Mouse (Mus musculus): ENCODE measurements around the gene Arhgdia. TPM values are rescaled to one million over a fixed set of nuclear protein-coding genes. Genes with fewer than 3 reads are reported as not detected.

The Arhgdia gene
- polyA plus RNA-seq, 1 experiment from 2014 or later = 438 TPM

DNA sequence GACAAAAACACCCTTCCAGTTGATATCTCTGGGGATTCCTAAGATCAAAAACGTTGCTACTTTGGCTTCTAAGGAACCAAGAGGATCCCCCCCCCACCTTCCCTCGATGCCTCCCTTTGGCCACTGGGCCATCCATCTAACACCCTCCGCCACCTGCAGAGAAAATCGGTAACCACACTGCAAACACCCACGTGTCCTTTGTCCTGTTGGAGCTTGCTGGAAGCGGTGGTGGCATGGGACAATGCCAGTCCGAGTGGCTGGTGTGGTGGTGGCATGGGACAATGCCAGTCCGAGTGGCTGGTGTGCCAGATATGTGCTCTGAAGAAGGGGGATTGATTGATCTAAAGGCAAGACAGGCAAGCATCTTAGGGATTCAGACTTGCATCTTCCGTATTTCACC, 49.8 kb downstream of the Arhgdia start:
- Histone ChIP-seq H3K36me3 (ENCODE audit: control insufficient read depth, insufficient read depth, low read length) (no peaks in the 10 kb centered on the region), H3K4me1 (ENCODE audit: control insufficient read depth, insufficient read depth, low read length) (0 out of 2 replicates have a peak, but pooled peaks cover 4% of the 10 kb centered on the region), H3K9ac (replicated peaks; ENCODE audit: low read length) (no peak overlapping the region), H3K9me3 (ENCODE audit: control insufficient read depth, low read length) (no peaks in the 10 kb centered on the region), H3K4me2 (ENCODE audit: low read length) (no peak overlapping the region), H3K4me3 (replicated peaks; ENCODE audit: low read depth, low read length) (no peak overlapping the region), H3K27me3 (ENCODE audit: control insufficient read depth, insufficient read depth, low read length) (peaks cover 47% of the 10 kb centered on the region), H3K27ac (replicated peaks; ENCODE audit: low read depth, low read length) (no peak overlapping the region)
- ATAC-seq (ENCODE audit: low FRiP score, low TSS enrichment) = no peak
- 31% methylated on average over 9 of the region's 9 CpGs for whole genome bisulfite sequencing
- no peak for DNase-seq

- peak; percentile 31 for DNase-seq
- peaks cover 47% of the 10 kb centered on the region for H3K27me3 ChIP-seq (ENCODE audit: control insufficient read depth, insufficient read depth, low read length)
- H3K9me3 ChIP-seq (ENCODE audit: control insufficient read depth, low read length) = no peaks in the 10 kb centered on the region
- no peak within 1 kb of the TSS for H3K27ac ChIP-seq (replicated peaks; ENCODE audit: low read depth, low read length)
- peak within 1 kb of the TSS; percentile 52 for H3K4me2 ChIP-seq (ENCODE audit: low read length)
- H3K4me3 ChIP-seq (replicated peaks; ENCODE audit: low read depth, low read length) = peak within 1 kb of the TSS; percentile 23; the same call in 1 of the 2 replicates
- no peak for ATAC-seq (ENCODE audit: low FRiP score, low TSS enrichment)
- peak within 1 kb of the TSS; percentile 16; the same call in 1 of the 2 replicates for H3K9ac ChIP-seq (replicated peaks; ENCODE audit: low read length)
- H3K36me3 ChIP-seq (ENCODE audit: control insufficient read depth, insufficient read depth, low read length) = no peaks in the 10 kb centered on the region
- 10% methylated on average over 46 of the region's 62 CpGs for WGBS
- H3K4me1 ChIP-seq (ENCODE audit: control insufficient read depth, insufficient read depth, low read length) = 0 out of 2 replicates have a peak, but pooled peaks cover 4% of the 10 kb centered on the region
These were observed 51.1 kb downstream of the Arhgdia start, which contains the start of gene Gcgr for GRCm38 (mm10) chr11:120530085-120530964. Gene Gcgr (plus strand): TSS chr11:120530699.

DNA sequence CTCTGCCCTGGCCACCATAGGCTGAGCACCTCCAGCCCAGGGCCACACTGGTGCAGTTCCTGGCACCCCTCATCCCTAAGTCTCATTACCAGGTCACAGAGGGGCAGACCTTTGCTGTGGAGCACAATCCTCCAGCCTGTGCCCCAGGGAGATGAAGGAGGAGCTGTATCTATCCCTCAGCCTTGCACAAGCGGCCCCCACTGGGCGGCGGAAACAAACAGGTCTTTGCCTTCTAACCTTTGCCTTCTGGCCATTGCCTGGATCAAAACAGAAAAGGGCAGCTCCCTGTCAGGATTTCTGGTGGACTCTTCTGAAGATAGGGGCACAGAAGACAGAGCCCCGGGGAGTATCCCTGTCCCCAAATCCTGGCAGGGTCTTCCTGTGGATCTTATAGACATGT, 52.5 kb downstream of the Arhgdia start:
- 52% methylated on average over 4 of the region's 4 CpGs for whole genome bisulfite sequencing
- H3K9me3 ChIP-seq (ENCODE audit: control insufficient read depth, low read length) = no peaks in the 10 kb centered on the region
- no peak overlapping the region for H3K4me3 ChIP-seq (replicated peaks; ENCODE audit: low read depth, low read length)
- 0 out of 2 replicates have a peak, but pooled peaks cover 4% of the 10 kb centered on the region for H3K4me1 ChIP-seq (ENCODE audit: control insufficient read depth, insufficient read depth, low read length)
- no peak overlapping the region for H3K4me2 ChIP-seq (ENCODE audit: low read length)
- no peak overlapping the region for H3K27ac ChIP-seq (replicated peaks; ENCODE audit: low read depth, low read length)
- no peak overlapping the region for H3K9ac ChIP-seq (replicated peaks; ENCODE audit: low read length)
- H3K27me3 ChIP-seq (ENCODE audit: control insufficient read depth, insufficient read depth, low read length) = peaks cover 47% of the 10 kb centered on the region
- no peak for DNase-seq
- no peaks in the 10 kb centered on the region for H3K36me3 ChIP-seq (ENCODE audit: control insufficient read depth, insufficient read depth, low read length)
- ATAC-seq (ENCODE audit: low FRiP score, low TSS enrichment) = no peak

Small RNA genes within 50 kb of the gene (microRNA-seq; reads per million reads assigned to microRNA genes)
- gene Mir6936 = 1.3 reads per million

Other genes with a start within 250 kb of the Arhgdia start
- 4,502 and 4,930 TPM in 2 replicates for gene Actg1, start 233.1 kb downstream of the Arhgdia start, polyA plus RNA-seq (2014; fragmentation: Nextera tagmentation; extraction: Ambion mirVana)
- 1.7 and 2.5 TPM in 2 replicates for gene Fscn2, start 220.1 kb downstream of the Arhgdia start, polyA plus RNA-seq (2014; fragmentation: Nextera tagmentation; extraction: Ambion mirVana)
- 95.9 and 114 TPM in 2 replicates for gene Faap100, start 202.9 kb downstream of the Arhgdia start, polyA plus RNA-seq (2014; fragmentation: Nextera tagmentation; extraction: Ambion mirVana)
- gene Nploc4, start 143.9 kb downstream of the Arhgdia start, polyA plus RNA-seq (2014; fragmentation: Nextera tagmentation; extraction: Ambion mirVana) = 32.2 and 41.3 TPM in 2 replicates
- not detected in 2 replicates for gene Tspan10, start 139.0 kb downstream of the Arhgdia start, polyA plus RNA-seq (2014; fragmentation: Nextera tagmentation; extraction: Ambion mirVana)
- gene Pde6g, start 128.1 kb downstream of the Arhgdia start, polyA plus RNA-seq (2014; fragmentation: Nextera tagmentation; extraction: Ambion mirVana) = 0.32 TPM in 1 of 2 replicates, not detected in the other
- 11.2 and 12.5 TPM in 2 replicates for gene Oxld1, start 123.6 kb downstream of the Arhgdia start, polyA plus RNA-seq (2014; fragmentation: Nextera tagmentation; extraction: Ambion mirVana)
- 17.8 and 19.9 TPM in 2 replicates for gene Ccdc137, start 123.5 kb downstream of the Arhgdia start, polyA plus RNA-seq (2014; fragmentation: Nextera tagmentation; extraction: Ambion mirVana)
- gene Arl16, start 114.0 kb downstream of the Arhgdia start, polyA plus RNA-seq (2014; fragmentation: Nextera tagmentation; extraction: Ambion mirVana) = 48.8 and 56.9 TPM in 2 replicates
- gene Mrpl12, start 97.0 kb downstream of the Arhgdia start, polyA plus RNA-seq (2014; fragmentation: Nextera tagmentation; extraction: Ambion mirVana) = 113 and 151 TPM in 2 replicates
- 23.6 and 28.4 TPM in 2 replicates for gene Slc25a10, start 89.8 kb downstream of the Arhgdia start, polyA plus RNA-seq (2014; fragmentation: Nextera tagmentation; extraction: Ambion mirVana)
- 0.18 and 0.21 TPM in 2 replicates for gene Gcgr, start 50.9 kb downstream of the Arhgdia start, polyA plus RNA-seq (2014; fragmentation: Nextera tagmentation; extraction: Ambion mirVana)
- gene Mcrip1, start 31.9 kb downstream of the Arhgdia start, polyA plus RNA-seq (2014; fragmentation: Nextera tagmentation; extraction: Ambion mirVana) = 268 and 318 TPM in 2 replicates
- not detected in 2 replicates for gene Ppp1r27, start 30.5 kb downstream of the Arhgdia start, polyA plus RNA-seq (2014; fragmentation: Nextera tagmentation; extraction: Ambion mirVana)
- gene P4hb, start 8.4 kb downstream of the Arhgdia start, polyA plus RNA-seq (2014; fragmentation: Nextera tagmentation; extraction: Ambion mirVana) = 241 and 300 TPM in 2 replicates
- gene Alyref, start 16.7 kb upstream of the Arhgdia start, polyA plus RNA-seq (2014; fragmentation: Nextera tagmentation; extraction: Ambion mirVana) = 277 and 282 TPM in 2 replicates
- gene Anapc11, start 16.8 kb upstream of the Arhgdia start, polyA plus RNA-seq (2014; fragmentation: Nextera tagmentation; extraction: Ambion mirVana) = 210 and 266 TPM in 2 replicates
- 0.77 and 0.82 TPM in 2 replicates for gene Npb, start 26.9 kb upstream of the Arhgdia start, polyA plus RNA-seq (2014; fragmentation: Nextera tagmentation; extraction: Ambion mirVana)
- gene Pcyt2, start 36.3 kb upstream of the Arhgdia start, polyA plus RNA-seq (2014; fragmentation: Nextera tagmentation; extraction: Ambion mirVana) = 148 and 181 TPM in 2 replicates
- 38.4 and 39.5 TPM in 2 replicates for gene Sirt7, start 43.6 kb upstream of the Arhgdia start, polyA plus RNA-seq (2014; fragmentation: Nextera tagmentation; extraction: Ambion mirVana)
- 37.4 and 42.5 TPM in 2 replicates for gene Mafg, start 52.0 kb upstream of the Arhgdia start, polyA plus RNA-seq (2014; fragmentation: Nextera tagmentation; extraction: Ambion mirVana)
- gene Pycr1, start 62.1 kb upstream of the Arhgdia start, polyA plus RNA-seq (2014; fragmentation: Nextera tagmentation; extraction: Ambion mirVana) = 17.0 and 18.5 TPM in 2 replicates
- 0.51 and 1.5 TPM in 2 replicates for gene Myadml2, start 66.5 kb upstream of the Arhgdia start, polyA plus RNA-seq (2014; fragmentation: Nextera tagmentation; extraction: Ambion mirVana)
- gene Notum, start 79.6 kb upstream of the Arhgdia start, polyA plus RNA-seq (2014; fragmentation: Nextera tagmentation; extraction: Ambion mirVana) = 0.59 and 1.3 TPM in 2 replicates
- gene Aspscr1, start 91.3 kb upstream of the Arhgdia start, polyA plus RNA-seq (2014; fragmentation: Nextera tagmentation; extraction: Ambion mirVana) = 136 and 141 TPM in 2 replicates
- 99.1 and 105 TPM in 2 replicates for gene Cenpx, start 132.1 kb upstream of the Arhgdia start, polyA plus RNA-seq (2014; fragmentation: Nextera tagmentation; extraction: Ambion mirVana)
- gene Lrrc45, start 132.3 kb upstream of the Arhgdia start, polyA plus RNA-seq (2014; fragmentation: Nextera tagmentation; extraction: Ambion mirVana) = 50.4 and 72.1 TPM in 2 replicates
- 113 and 646 TPM in 2 replicates for gene Rac3, start 139.8 kb upstream of the Arhgdia start, polyA plus RNA-seq (2014; fragmentation: Nextera tagmentation; extraction: Ambion mirVana)
- gene Dcxr, start 145.7 kb upstream of the Arhgdia start, polyA plus RNA-seq (2014; fragmentation: Nextera tagmentation; extraction: Ambion mirVana) = 6.0 and 8.6 TPM in 2 replicates
- 0.51 TPM in 1 of 2 replicates, not detected in the other for gene Cbr2, start 150.5 kb upstream of the Arhgdia start, polyA plus RNA-seq (2014; fragmentation: Nextera tagmentation; extraction: Ambion mirVana)
- 2.0 and 2.2 TPM in 2 replicates for gene Hmga1b, start 181.2 kb upstream of the Arhgdia start, polyA plus RNA-seq (2014; fragmentation: Nextera tagmentation; extraction: Ambion mirVana)
- gene Rfng, start 202.6 kb upstream of the Arhgdia start, polyA plus RNA-seq (2014; fragmentation: Nextera tagmentation; extraction: Ambion mirVana) = 83.9 and 102 TPM in 2 replicates
- gene Gps1, start 202.6 kb upstream of the Arhgdia start, polyA plus RNA-seq (2014; fragmentation: Nextera tagmentation; extraction: Ambion mirVana) = 303 and 316 TPM in 2 replicates
- 39.4 and 48.0 TPM in 2 replicates for gene Dus1l, start 214.8 kb upstream of the Arhgdia start, polyA plus RNA-seq (2014; fragmentation: Nextera tagmentation; extraction: Ambion mirVana)
- gene Fasn, start 242.9 kb upstream of the Arhgdia start, polyA plus RNA-seq (2014; fragmentation: Nextera tagmentation; extraction: Ambion mirVana) = 120 and 124 TPM in 2 replicates